Mouse (Mus musculus): ENCODE measurements around the gene Rad54l. TPM values are rescaled to one million over a fixed set of nuclear protein-coding genes. Genes with fewer than 3 reads are reported as not detected.

Rad54l gene
- 0.28 TPM for polyA plus RNA-seq (2014; fragmentation: Illumina TruSeq; extraction: RNeasy Lipid Tissue Mini Kit (QIAGEN cat#74804); ENCODE audit: insufficient read depth, low read depth, low replicate concordance)

DNA sequence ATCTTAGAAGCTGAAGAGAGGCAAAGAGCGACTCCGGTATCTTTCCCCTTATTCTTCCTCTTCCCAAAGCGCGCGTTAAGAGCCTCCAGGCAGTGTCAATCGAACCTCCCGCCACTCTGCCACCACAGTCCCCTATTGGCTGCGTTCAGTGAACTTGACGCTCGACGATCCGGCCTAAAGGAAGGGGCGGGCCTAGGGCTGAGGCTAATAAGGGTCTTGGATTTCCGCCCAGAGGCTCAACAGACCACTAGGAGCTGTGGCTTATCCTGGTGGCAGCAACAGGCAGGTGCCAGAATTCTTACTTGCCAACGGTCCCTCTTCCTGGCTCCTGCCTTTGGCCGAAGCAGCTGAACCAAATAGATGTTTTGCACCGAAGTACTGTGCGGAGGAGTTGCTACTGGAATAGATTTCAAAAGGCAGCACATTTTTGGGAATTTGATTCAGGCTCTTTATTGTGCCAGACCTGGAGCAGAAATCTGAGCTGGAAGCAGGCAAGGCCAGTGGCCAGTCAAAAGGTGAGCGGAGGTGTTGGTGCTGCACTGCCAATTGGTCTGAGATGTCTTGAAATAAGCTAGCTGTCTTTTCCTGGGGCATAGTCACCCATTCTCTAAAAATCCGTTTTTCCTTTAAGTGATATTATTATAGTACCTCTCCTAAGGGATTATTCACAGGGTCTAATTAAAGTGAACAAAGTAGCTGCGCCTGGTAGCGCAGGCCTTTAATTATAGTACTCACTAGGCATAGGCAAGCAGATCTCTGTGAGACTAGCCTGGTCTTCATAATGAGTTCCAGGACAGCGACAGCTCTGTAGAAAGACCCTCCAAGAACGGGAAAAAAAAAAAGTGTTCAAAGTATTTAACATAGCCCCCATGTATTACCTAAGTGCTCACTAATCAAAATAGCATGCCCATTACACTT is at the start of gene Rad54l, which contains the start of gene Pomgnt1:
Gene Rad54l (minus strand): TSS at position 89 of the 918 bp plus-strand sequence.
Gene Pomgnt1 (plus strand): TSS at position 239 of the 918 bp plus-strand sequence.

DNA sequence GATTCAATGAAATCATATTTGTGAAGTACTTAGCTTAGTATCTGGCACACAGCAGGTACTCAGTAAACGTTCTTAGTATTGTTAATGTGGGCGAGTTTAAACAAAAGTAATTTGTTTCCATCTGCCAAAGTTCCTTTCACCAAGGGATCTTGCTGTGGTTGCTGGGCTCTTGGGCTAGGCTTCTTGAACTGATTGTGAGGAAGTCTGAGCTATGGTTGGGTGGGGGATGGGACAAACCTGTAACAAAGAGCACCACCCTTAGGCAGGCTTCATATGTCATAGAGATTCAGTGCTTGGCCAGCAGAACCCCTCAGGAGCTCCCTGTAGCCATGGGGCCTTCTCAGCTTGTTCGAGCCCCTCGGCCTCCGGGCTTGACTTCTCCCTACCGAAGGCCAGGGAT is 49.6 kb upstream of the Rad54l start, which contains the start of the genes 1700042G07Rik and Gm49337:
Gene 1700042G07Rik (plus strand): TSS at position 301 of the 400 bp plus-strand sequence.
Gene Gm49337 (plus strand): TSS at position 313 of the 400 bp plus-strand sequence.

DNA sequence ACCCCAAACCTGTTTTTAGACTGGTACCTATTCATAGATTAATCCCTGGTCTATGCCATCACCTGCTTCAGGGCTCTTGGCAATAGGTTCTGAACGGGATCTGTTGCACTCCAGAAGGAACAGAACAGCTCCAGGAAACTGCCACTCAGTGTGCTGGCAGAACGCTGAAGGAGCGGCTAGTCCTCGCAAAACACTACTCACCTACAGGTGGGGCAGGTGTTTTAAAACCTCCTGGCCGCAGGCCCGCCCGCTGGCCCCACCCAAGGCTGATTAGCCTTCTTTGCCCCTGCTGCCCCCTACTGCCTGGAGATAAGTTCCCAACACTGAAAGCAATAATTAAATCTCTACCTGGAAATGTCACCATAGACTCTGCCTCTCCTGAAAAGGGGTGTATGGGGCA is 43.9 kb upstream of the Rad54l start, which contains the start of gene Tspan1:
Gene Tspan1 (minus strand): TSS at position 198 of the 400 bp plus-strand sequence.

DNA sequence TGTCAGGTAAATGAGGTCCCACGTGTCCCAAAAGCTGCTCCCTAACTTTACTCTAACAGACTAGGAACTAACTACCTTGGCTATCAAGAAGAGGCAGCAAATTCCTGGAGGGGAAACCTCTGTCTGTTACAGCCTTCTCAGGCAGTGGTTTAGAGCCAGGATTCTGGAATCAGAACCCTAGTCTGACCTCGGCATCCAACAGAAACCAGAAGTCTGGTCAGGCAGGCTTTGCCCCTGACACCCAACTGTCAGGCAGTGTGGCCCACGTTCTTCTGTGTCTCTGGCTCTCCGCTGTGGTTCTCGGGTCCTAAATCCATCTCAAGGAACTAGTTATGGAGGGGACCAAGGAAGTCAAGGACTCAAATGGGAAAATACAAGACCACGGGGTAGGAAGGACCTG is 27.7 kb upstream of the Rad54l start, which contains the start of gene Lurap1:
Gene Lurap1 (minus strand): TSS at position 101 of the 400 bp plus-strand sequence.

DNA sequence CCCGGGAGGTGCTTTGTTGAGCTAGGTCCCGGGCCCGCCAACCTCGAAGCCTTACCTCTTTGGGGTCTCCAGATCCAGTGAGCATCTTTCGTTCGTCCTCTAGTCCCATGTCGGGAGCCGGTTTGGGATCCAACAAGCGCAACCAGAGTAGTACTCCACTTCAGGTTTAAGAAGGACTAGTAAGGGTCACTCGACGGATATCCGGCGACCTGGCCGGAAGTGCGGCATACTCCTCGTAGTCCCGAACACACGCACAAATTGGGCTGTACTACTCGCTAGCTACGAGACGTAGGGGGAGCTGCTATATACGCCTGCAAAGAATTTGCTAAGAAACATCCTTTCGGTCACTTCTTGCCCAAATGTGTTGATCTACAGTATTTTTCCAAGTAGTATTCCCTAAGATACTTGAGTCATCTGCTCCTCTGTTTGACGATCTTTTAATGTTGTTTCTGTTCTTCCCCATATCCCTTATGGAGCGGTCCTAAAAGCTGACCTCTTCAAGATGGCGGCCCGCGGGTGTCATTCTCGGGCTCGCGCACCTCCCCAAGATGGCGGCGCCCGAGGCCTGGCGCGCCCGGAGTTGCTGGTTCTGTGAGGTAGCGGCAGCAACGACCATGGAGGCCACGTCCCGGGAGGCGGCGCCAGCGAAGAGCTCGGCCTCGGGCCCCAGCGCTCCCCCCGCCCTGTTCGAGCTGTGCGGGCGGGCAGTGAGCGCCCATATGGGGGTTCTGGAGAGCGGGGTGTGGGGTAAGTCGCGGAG is 48.4 kb downstream of the Rad54l start, which contains the start of the genes Uqcrh and Lrrc41:
Gene Uqcrh (minus strand): TSS at position 211 of the 760 bp plus-strand sequence.
Gene Lrrc41 (plus strand): TSS at position 409 of the 760 bp plus-strand sequence.

DNA sequence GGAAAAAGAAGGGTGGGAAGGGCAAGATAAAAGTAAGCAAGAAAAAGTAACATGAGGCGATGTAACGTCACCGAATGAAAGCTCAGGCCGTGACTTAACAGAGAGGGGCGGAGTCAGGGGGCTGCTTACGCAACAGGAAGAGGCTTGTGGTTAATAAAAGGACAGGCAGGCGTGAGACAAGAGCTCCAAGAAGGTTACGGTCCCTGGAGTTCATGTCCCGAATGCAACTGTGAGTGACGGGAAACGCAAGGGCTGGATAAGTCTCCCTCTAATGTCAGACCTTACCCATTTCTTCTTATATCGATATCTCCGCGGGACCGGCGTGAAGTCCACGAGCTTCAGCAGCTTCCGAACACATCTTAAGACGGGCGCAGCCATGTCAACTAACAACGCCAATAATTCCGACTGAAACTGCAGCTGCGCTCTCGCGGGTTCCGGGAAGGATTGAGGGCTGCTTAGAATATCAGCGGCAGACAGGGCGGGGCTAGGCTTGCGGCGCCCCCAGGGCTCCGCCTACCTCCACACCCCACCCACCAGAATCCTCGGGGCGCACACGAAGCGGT is 70.0 kb downstream of the Rad54l start, which contains the start of gene Nsun4:
Gene Nsun4 (minus strand): TSS at position 478 of the 563 bp plus-strand sequence.

Other genes with a start within 250 kb of the Rad54l start
- not detected for gene Kncn, start 239.3 kb downstream of the Rad54l start, polyA plus RNA-seq (2014; fragmentation: Illumina TruSeq; extraction: RNeasy Lipid Tissue Mini Kit (QIAGEN cat#74804); ENCODE audit: insufficient read depth, low read depth, low replicate concordance)
- not detected for gene 6430628N08Rik, start 233.0 kb downstream of the Rad54l start, polyA plus RNA-seq (2014; fragmentation: Illumina TruSeq; extraction: RNeasy Lipid Tissue Mini Kit (QIAGEN cat#74804); ENCODE audit: insufficient read depth, low read depth, low replicate concordance)
- gene Dmbx1, start 183.8 kb downstream of the Rad54l start, polyA plus RNA-seq (2014; fragmentation: Illumina TruSeq; extraction: RNeasy Lipid Tissue Mini Kit (QIAGEN cat#74804); ENCODE audit: insufficient read depth, low read depth, low replicate concordance): not detected
- 8.7 TPM for gene Faah, start 105.8 kb downstream of the Rad54l start, polyA plus RNA-seq (2014; fragmentation: Illumina TruSeq; extraction: RNeasy Lipid Tissue Mini Kit (QIAGEN cat#74804); ENCODE audit: insufficient read depth, low read depth, low replicate concordance)
- gene Nsun4, start 69.8 kb downstream of the Rad54l start, polyA plus RNA-seq (2014; fragmentation: Illumina TruSeq; extraction: RNeasy Lipid Tissue Mini Kit (QIAGEN cat#74804); ENCODE audit: insufficient read depth, low read depth, low replicate concordance): 12.6 TPM
- 870 TPM for gene Uqcrh, start 48.6 kb downstream of the Rad54l start, polyA plus RNA-seq (2014; fragmentation: Illumina TruSeq; extraction: RNeasy Lipid Tissue Mini Kit (QIAGEN cat#74804); ENCODE audit: insufficient read depth, low read depth, low replicate concordance)
- 15.0 TPM for gene Lrrc41, start 48.4 kb downstream of the Rad54l start, polyA plus RNA-seq (2014; fragmentation: Illumina TruSeq; extraction: RNeasy Lipid Tissue Mini Kit (QIAGEN cat#74804); ENCODE audit: insufficient read depth, low read depth, low replicate concordance)
- gene Pomgnt1, start 150 bp upstream of the Rad54l start, polyA plus RNA-seq (2014; fragmentation: Illumina TruSeq; extraction: RNeasy Lipid Tissue Mini Kit (QIAGEN cat#74804); ENCODE audit: insufficient read depth, low read depth, low replicate concordance): 35.4 TPM
- gene Lurap1, start 27.6 kb upstream of the Rad54l start, polyA plus RNA-seq (2014; fragmentation: Illumina TruSeq; extraction: RNeasy Lipid Tissue Mini Kit (QIAGEN cat#74804); ENCODE audit: insufficient read depth, low read depth, low replicate concordance): 2.2 TPM
- gene Tspan1, start 43.9 kb upstream of the Rad54l start, polyA plus RNA-seq (2014; fragmentation: Illumina TruSeq; extraction: RNeasy Lipid Tissue Mini Kit (QIAGEN cat#74804); ENCODE audit: insufficient read depth, low read depth, low replicate concordance): 84.5 TPM
- gene 1700042G07Rik, start 49.7 kb upstream of the Rad54l start, polyA plus RNA-seq (2014; fragmentation: Illumina TruSeq; extraction: RNeasy Lipid Tissue Mini Kit (QIAGEN cat#74804); ENCODE audit: insufficient read depth, low read depth, low replicate concordance): not detected
- gene Gm49337, start 49.7 kb upstream of the Rad54l start, polyA plus RNA-seq (2014; fragmentation: Illumina TruSeq; extraction: RNeasy Lipid Tissue Mini Kit (QIAGEN cat#74804); ENCODE audit: insufficient read depth, low read depth, low replicate concordance): not detected
- gene Pik3r3, start 97.9 kb upstream of the Rad54l start, polyA plus RNA-seq (2014; fragmentation: Illumina TruSeq; extraction: RNeasy Lipid Tissue Mini Kit (QIAGEN cat#74804); ENCODE audit: insufficient read depth, low read depth, low replicate concordance): 4.5 TPM